Mouse (Mus musculus) heart, postnatal 4 days (tissue): ENCODE results near the gene Dcaf11. TPM values are rescaled to one million over a fixed set of nuclear protein-coding genes. Genes with fewer than 3 reads are reported as not detected.

Experiments
- DNase-seq: peaks from one replicate; pipeline ENCODE4 v3.0.0; 2021
- total RNA-seq, 2 experiments: library from RNA; stranded (reverse); gene quantifications; 2 replicates each; pipeline ENCODE4 v1.2.3; 2021

The Dcaf11 gene
- total RNA-seq, 2 experiments from 2014 or later: 60.8 to 63.0 TPM

GRCm38 (mm10) chr14:55557003-55557402 lies 2.8 kb upstream of the Dcaf11 start:
- DNase-seq: peak; percentile 89

DNA sequence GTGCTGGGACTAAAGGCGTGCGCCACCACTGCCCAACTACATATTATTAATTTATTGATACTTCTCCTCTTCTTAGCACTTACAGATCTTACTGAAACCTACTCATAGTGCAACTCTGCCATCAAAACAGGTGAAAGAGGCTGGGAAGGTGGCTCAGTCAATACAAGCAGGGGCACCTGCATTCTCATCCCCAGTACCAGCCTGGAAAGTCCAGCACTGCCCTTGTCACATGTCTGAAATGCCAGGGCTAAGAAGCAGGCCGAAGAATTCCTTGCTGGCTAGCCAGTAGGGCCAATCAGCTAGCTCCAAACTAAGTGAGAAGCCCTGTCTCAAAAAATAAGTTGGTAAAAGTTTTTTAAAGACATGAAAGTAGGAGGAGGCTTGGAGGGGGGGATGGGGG lies 2.2 kb upstream of the Dcaf11 start:
- no peak for DNase-seq

- no peak for DNase-seq
These were observed 912 bp upstream of the Dcaf11 start for GRCm38 (mm10) chr14:55558740-55559448.

DNA sequence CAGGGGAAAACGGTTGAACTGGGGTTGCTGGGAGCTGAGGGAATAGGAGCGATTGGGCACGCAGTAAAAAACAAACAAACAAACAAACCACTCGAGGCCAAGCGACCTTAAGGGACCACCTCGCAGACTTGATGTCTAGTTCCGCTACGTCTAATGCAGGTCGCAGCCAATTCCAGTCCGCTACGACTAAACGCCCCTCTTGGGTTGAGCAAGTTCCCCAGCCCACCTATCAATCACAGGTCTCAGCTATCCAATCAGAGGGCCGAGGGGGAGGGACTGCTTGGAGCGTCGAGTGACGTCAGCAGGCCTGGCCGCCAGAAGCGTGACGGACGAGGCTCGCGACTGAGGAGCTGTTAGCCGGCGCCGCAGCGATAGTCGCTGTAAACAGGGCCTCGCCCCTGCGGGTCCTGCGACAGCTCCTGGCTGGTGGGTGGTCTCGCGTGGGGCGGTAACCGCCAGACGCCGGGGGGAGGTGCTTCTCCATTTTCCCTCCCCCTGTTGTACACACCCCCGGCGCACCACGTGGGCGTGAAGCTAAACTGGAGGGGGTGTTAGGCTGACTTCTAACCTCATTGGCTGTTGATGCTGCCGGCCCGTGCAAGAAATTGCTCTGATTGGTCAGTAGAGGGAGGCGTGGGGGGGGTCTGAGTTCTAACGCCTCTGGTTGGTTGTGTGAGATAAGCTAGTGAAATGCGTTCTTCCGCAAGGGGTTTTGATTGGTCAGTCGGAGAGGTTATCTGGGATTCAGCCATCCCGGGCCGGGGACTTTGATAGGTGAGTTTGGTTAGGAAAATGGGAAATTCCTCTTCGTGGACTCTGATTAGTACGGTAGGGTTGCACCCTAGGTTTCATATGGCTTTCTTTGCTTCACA lies 632 bp downstream of the Dcaf11 start, which contains the start of gene A730061H03Rik:
Gene A730061H03Rik, minus strand, starts transcription at position 205 of the 872 bp plus-strand sequence.
- DNase-seq: peak; percentile 98

- no peak for DNase-seq
These were observed 2.1 kb downstream of the Dcaf11 start for GRCm38 (mm10) chr14:55561860-55562259.

DNA sequence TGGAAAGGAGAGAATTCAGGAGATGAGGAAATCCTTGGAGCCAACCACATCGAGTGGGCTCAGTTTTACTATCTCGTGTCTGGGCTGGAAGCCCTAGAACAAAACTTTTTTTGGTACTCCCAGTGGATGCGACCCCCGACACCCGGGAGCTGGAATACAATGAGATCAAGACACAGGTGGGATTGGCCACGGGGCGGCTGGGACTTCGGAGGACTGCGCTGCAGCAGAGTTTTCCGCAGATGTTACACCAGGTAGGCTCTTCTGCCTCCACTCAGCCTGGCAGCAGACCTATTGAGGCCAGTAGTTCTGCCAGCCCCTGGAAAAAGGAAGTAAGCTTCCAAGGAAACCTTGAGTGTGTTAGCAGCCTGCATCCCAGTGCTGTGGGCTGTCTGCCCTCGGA lies 3.4 kb downstream of the Dcaf11 start:
- DNase-seq: no peak

DNA sequence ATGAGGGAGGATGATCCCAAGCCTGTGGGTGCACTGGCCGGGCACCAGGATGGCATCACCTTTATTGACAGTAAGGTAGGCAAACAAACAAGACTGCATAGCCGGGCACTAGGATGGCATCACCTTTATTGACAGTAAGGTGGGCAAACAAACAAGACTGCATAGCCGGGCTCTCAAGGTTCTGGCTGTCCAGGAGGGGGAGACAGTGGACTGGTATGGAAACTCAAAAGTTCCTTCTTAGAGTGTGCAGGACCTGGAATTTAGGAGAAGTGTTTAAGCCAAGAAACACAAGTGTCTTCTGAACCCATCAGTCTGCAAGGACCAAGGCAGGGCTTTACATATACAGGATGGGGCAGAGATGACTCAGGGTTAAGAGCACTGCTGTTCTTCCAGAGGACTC lies 5.9 kb downstream of the Dcaf11 start:
- DNase-seq: no peak

- DNase-seq: no peak
These were observed 7.7 kb downstream of the Dcaf11 start for GRCm38 (mm10) chr14:55567496-55567895.

DNA sequence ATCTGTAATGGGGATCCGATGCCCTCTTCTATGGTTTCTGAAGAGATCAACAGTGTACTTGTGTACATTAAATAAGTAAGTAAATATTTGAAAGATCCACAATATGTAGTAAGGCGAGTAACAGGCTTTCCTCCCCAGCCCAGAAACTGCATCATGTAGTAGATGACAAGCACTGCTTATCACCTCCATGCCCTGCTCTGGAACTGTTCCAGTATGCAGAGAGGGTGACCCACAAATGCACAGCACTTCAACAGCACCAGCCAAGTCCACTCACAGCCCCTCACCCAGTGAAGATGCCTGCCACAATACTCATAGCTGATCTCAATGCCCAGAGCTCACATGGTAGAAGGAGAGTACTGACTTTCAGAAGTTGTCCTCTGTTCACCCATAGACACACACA lies 10.8 kb downstream of the Dcaf11 start:
- DNase-seq: no peak

DNA sequence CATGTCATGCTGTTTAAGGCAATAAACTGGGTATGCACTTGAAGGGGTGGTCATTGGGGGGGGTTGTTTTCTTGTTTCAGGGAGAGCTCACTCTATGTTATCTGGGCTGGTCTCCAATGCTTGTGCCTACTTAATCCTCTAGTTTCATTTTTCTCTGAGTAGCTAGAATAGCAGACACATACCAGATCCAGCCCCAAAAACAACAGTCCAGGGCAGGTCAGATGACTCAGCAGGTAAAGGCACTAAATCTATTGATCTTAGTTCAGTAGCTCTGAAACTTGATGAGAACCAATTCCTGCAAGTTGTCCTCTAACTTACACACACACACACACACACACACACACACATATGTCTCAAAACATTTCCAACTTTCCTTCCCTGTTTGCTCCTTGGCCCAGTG lies 12.0 kb downstream of the Dcaf11 start:
- no peak for DNase-seq

- peak; percentile 73 for DNase-seq
These were observed 15.5 kb downstream of the Dcaf11 start, which contains the start of gene Fitm1 for GRCm38 (mm10) chr14:55575302-55575701. TSS of gene Fitm1 (plus strand) at chr14:55575617.

GRCm38 (mm10) chr14:55575711-55576110 lies 15.9 kb downstream of the Dcaf11 start:
- peak; percentile 44 for DNase-seq

DNA sequence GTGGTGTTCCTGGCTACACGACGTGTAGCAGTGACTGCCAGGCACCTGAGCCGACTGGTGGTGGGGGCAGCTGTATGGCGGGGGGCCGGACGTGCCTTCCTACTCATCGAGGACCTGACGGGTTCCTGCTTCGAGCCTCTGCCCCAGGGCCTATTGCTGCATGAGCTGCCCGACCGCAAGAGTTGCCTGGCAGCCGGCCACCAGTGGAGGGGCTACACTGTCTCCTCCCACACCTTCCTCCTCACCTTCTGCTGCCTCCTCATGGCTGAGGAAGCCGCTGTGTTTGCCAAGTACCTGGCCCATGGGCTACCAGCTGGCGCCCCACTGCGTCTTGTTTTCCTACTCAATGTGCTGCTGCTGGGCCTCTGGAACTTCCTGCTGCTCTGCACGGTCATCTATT lies 16.6 kb downstream of the Dcaf11 start:
- DNase-seq: peak; percentile 61

DNA sequence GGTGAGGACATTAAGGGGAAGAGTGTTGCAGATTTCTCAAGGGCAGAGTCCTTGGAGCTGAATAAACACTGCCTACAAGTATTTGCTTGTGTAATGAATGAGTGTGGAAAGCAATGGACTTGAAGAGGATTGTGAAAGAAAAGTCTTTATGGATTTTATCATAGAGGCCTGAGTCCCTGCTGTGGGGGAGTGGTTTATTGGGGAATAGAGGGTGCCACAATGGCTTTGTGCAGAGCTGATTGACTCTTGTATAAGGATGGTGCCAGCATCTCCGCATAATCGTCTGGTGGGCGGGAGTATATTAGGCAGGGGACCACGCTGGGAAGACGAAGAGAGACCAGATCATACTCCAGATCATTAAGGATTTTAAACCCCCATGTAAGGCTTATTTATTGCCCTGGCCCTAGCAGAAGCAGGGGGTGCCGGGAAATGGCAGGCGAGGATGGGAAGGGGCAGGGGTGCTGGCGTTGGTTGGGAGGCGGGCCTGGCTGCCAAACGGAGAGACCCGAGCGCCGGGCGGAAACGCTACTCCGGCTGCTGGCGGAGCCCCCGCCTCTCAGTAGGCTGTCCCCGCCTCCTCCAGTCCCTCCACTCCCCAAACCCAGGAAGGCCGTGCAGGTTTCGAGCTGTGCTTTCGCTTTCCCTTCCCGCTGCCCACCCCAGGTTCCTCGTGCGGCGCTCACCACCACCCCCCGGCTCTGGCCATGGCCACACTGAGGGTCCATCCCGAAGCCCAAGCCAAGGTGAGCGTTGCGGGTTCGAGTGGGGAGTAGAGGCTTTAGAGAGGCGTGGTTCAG lies 18.3 kb downstream of the Dcaf11 start, which contains the start of gene Psme1:
Gene Psme1, plus strand, starts transcription at position 253 of the 797 bp plus-strand sequence.
- peak; percentile 86 for DNase-seq

- peak; percentile 69 for DNase-seq
These were observed 19.0 kb downstream of the Dcaf11 start for GRCm38 (mm10) chr14:55578668-55579269.

GRCm38 (mm10) chr14:55579511-55580496 lies 20.0 kb downstream of the Dcaf11 start:
- no peak for DNase-seq

DNA sequence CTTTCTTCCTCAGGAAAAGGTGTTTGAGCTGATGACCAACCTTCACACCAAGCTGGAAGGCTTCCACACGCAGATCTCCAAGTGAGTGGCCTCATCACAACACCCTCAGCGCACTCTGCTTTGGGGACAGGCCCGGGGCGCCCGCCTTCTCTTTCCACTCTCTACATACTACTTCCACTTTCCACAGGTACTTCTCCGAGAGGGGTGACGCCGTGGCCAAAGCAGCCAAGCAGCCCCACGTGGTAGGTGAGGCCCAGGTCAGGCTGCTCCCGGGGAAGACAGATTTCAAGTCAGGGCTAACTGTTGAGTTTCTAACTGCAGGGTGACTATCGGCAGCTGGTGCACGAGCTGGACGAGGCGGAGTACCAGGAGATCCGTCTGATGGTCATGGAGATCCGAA lies 20.9 kb downstream of the Dcaf11 start:
- DNase-seq: no peak

DNA sequence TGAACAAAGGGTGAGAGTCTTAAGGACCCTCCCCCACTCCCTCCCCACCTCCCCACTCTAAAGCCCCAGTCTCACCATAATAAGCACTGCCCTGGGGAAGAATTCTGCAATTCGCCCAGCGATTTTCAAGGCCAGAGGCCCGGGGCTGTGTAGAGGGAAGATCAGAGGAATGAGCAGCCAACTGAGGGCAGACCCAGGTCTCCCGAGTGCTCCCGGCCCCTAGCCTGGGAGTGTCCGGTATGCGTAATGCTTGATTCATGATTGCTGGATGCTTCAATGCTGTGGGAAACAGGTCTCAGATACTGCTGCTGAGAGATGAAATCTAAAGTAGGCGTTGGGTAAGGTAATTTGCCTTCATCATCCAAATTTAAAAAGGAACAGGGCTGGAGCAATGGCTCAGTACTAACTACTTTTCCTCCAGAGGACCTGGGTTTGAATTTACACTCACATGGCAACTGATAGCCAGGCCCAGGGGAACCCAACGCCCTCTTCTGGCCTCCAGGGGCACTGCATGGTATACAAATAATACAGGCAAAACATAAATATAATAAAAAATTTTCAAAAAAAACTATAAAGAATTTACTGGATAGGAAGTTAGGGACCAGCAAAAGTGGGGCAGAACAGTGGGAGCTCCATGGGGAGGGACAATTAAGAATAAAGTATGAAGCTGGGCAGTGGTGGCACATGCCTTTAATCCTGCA lies 22.3 kb downstream of the Dcaf11 start:
- DNase-seq: no peak

DNA sequence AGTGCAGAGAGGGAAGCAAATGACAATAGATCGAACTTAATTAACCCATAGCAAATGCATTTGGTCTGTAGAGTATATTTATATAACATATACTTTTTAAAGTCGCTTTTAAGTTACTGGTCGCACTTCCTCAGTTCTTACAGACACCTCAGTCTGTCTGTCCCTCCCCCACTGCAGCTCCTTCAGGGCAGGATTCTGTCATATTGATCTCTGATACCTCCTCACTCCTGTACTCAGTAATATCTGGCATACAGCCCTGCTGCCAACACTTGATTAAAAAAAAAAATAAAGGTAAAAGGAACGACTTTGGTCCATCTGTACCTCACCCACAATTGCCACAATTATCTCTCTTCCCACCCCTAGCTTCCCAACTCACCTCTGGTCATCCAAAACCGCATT lies 24.5 kb downstream of the Dcaf11 start:
- no peak for DNase-seq
